Mouse (Mus musculus) intestine, postnatal 0 days (tissue): ENCODE data around the gene Il27ra. TPM values are rescaled to one million over a fixed set of nuclear protein-coding genes. Genes with fewer than 3 reads are reported as not detected.

Experiments
- ATAC-seq: fragments of 200-750 bp; cut with Nextera tagmentation; 2 replicates; pipeline ENCODE4 v1.8.0; 2017; ENCODE audit warnings: mild to moderate bottlenecking, moderate TSS enrichment, moderate library complexity
- H3K27ac ChIP-seq: fragments of 300-500 bp; sonication (generic); 2 replicates; pipeline ENCODE4 v1.5.1; 2014; ENCODE audit warnings: mild to moderate bottlenecking, low read depth, low read length, moderate library complexity
- H3K27me3 ChIP-seq: fragments of 300-500 bp; sonication (generic); replicated peaks from 2 replicates; pipeline ENCODE4 v1.6.1; 2014; ENCODE audit warnings: low read length, mixed read lengths; ENCODE audit not compliant: control insufficient read depth, insufficient read depth
- H3K36me3 ChIP-seq: fragments of 300-500 bp; sonication (generic); 2 replicates; pipeline ENCODE4 v1.6.1; 2014; ENCODE audit warnings: mild to moderate bottlenecking, moderate library complexity; ENCODE audit not compliant: control insufficient read depth, insufficient read depth
- H3K4me1 ChIP-seq: fragments of 300-500 bp; sonication (generic); replicated peaks from 2 replicates; pipeline ENCODE4 v1.6.1; 2014; ENCODE audit warnings: antibody characterized with exemption, low read length, mixed read lengths; ENCODE audit not compliant: control insufficient read depth, insufficient read depth
- H3K4me2 ChIP-seq: fragments of 300-500 bp; sonication (generic); replicated peaks from 2 replicates; pipeline ENCODE4 v1.6.1; 2014; ENCODE audit warnings: low read depth, mild to moderate bottlenecking, moderate library complexity
- H3K4me3 ChIP-seq: fragments of 300-500 bp; sonication (generic); 2 replicates; pipeline ENCODE4 v1.5.1; 2014; ENCODE audit warnings: low read depth, low read length
- H3K9ac ChIP-seq: fragments of 300-500 bp; sonication (generic); 2 replicates; pipeline ENCODE4 v1.6.1; 2014; ENCODE audit warnings: mild to moderate bottlenecking, low read depth, low read length
- H3K9me3 ChIP-seq: fragments of 300-500 bp; sonication (generic); 2 replicates; pipeline ENCODE4 v1.6.1; 2016; ENCODE audit warnings: mixed run types; ENCODE audit not compliant: control insufficient read depth
- CTCF ChIP-seq: sonication (generic); IDR thresholded peaks from 2 replicates; pipeline ENCODE4 v1.5.1; 2016; ENCODE audit warnings: low read depth, mild to moderate bottlenecking, control low read depth, antibody characterized with exemption, moderate library complexity
- WGBS: fragments of 180-500 bp; shearing (Covaris S2); extraction: QIAGEN DNeasy Blood & Tissue Kit; methylation state at CpG from one replicate; pipeline ENCODE4 v1.1.7; 2014; 5-methylcytosine and 5-hydroxymethylcytosine counted together
- microRNA counts: library from miRNA; unstranded; fragments of <30 nt; microRNA quantifications from one replicate; lab custom pipeline; 2016
- microRNA-seq: library from miRNA; unstranded; fragments of <30 nt; microRNA quantifications from one replicate; pipeline ENCODE4, GENCODE M21; 2016
- polyA plus RNA-seq: library from polyadenylated mRNA; unstranded; fragments of >200 nt; fragmentation: Nextera tagmentation; extraction: Ambion mirVana; gene quantifications from 2 replicates; pipeline ENCODE4 v1.2.1, GENCODE M21; 2015

Gene Il27ra
- polyA plus RNA-seq, 1 experiment from 2014 or later: 0.29 TPM

DNA sequence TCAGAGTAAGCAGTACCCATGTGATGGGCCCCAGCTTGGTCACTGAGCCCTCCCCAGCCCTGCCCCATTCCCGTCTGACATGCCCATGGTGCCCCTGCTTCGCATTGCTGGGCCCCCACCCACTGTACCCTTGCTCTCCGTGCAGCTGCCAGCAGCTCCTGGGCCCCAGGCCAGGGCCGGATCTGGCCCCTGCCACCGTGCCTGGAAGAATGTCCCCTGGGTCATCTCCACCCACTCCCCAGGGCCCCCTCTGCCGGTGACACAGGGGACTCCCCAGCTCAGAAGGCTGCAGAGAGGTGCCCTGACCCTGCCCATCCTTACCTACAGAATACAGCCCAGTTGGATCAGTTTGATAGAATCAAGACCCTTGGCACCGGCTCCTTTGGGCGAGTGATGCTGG is 61.5 kb downstream of the Il27ra start:
- WGBS: 76% methylated on average over 8 of the region's 8 CpGs
- H3K27me3 ChIP-seq: no peaks in the 10 kb centered on the region
- no peak overlapping the region for H3K9ac ChIP-seq
- no peaks in the 10 kb centered on the region for H3K9me3 ChIP-seq
- TF ChIP-seq CTCF: no peak
- H3K27ac ChIP-seq: no peak overlapping the region
- ATAC-seq: no peak
- H3K4me1 ChIP-seq: no peaks in the 10 kb centered on the region
- H3K36me3 ChIP-seq: peaks cover 29% of the 10 kb centered on the region
- no peak overlapping the region for H3K4me3 ChIP-seq
- H3K4me2 ChIP-seq: no peak overlapping the region

MicroRNAs encoded within 50 kb of the gene (microRNA counts, 519-probe panel; counts per million panel counts)
- microRNA mmu-miR-1199 (lab: Ali Mortazavi, UCI): not detected
- microRNA mmu-miR-709 (lab: Ali Mortazavi, UCI): 1,863 counts per million, percentile 11 among the panel's probes with 10 or more counts

Small RNA genes lying within 50 kb of the gene (microRNA-seq; reads per million reads assigned to microRNA genes)
- gene Mir1199 (1.1 reads per million), gene Mir709 (not detected), gene Mir8111 (2.7 reads per million, percentile 2 among the genes with 10 or more reads in this experiment)

Other genes with a start within 250 kb of the Il27ra start
- gene Adgrl1, start 142.5 kb downstream of the Il27ra start, polyA plus RNA-seq: 4.4 and 5.6 TPM in 2 replicates
- gene Gm10644, start 87.4 kb downstream of the Il27ra start, polyA plus RNA-seq: 0.09 and 0.12 TPM in 2 replicates
- 13.8 and 16.0 TPM in 2 replicates for gene Asf1b, start 87.1 kb downstream of the Il27ra start, polyA plus RNA-seq
- 70.7 and 72.5 TPM in 2 replicates for gene Prkaca, start 69.6 kb downstream of the Il27ra start, polyA plus RNA-seq
- 3.5 and 4.5 TPM in 2 replicates for gene Samd1, start 44.9 kb downstream of the Il27ra start, polyA plus RNA-seq
- 0.68 and 0.86 TPM in 2 replicates for gene 1700067K01Rik, start 41.1 kb downstream of the Il27ra start, polyA plus RNA-seq
- 4.5 and 4.7 TPM in 2 replicates for gene 2210011C24Rik, start 30.4 kb downstream of the Il27ra start, polyA plus RNA-seq
- 0.30 and 0.39 TPM in 2 replicates for gene Palm3, start 21.1 kb downstream of the Il27ra start, polyA plus RNA-seq
- gene Rln3, start 2.4 kb upstream of the Il27ra start, polyA plus RNA-seq: 0.42 TPM in 1 of 2 replicates, not detected in the other
- 1.0 and 1.1 TPM in 2 replicates for gene Gm10643, start 22.5 kb upstream of the Il27ra start, polyA plus RNA-seq
- gene Rfx1, start 24.2 kb upstream of the Il27ra start, polyA plus RNA-seq: 3.1 and 3.3 TPM in 2 replicates
- 8.6 and 10.4 TPM in 2 replicates for gene Dcaf15, start 62.2 kb upstream of the Il27ra start, polyA plus RNA-seq
- 0.29 and 0.46 TPM in 2 replicates for gene Podnl1, start 83.4 kb upstream of the Il27ra start, polyA plus RNA-seq
- gene Cc2d1a, start 105.3 kb upstream of the Il27ra start, polyA plus RNA-seq: 16.2 and 16.9 TPM in 2 replicates
- 0.17 and 0.18 TPM in 2 replicates for gene 4930432K21Rik, start 105.4 kb upstream of the Il27ra start, polyA plus RNA-seq
- gene Nanos3, start 142.6 kb upstream of the Il27ra start, polyA plus RNA-seq: 1.6 and 1.8 TPM in 2 replicates
- gene Zswim4, start 194.5 kb upstream of the Il27ra start, polyA plus RNA-seq: 3.7 and 3.8 TPM in 2 replicates
- 308 and 309 TPM in 2 replicates for gene D8Ertd738e, start 207.1 kb upstream of the Il27ra start, polyA plus RNA-seq
- gene Mri1, start 214.7 kb upstream of the Il27ra start, polyA plus RNA-seq: 54.9 and 60.3 TPM in 2 replicates
- gene Ccdc130, start 227.8 kb upstream of the Il27ra start, polyA plus RNA-seq: 12.8 and 12.9 TPM in 2 replicates